In the genomic region with DNA sequence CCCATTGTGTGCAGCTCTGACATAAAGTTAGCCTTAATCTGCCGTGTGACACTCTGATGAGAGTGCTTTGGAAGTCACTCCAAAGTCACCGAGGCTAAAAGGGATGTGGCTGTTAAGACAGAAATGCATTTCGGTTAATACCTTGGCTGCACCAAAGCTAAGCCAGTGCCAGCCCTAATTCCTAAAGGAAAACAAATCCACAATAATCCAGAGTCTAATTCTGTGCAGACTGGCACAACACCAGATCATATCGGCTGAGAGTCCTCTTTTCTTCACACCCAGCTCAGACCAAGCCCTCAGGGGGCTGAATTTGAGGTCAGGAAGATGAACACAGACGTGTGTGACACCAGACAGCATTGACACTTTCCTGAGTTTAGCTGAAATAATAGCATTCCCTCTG, we compare ENCODE assay signal across 24 mouse cellular contexts. TPM values are rescaled to one million over a fixed set of nuclear protein-coding genes. Genes with fewer than 3 reads are reported as not detected.
DNase-seq lines count a peak whose midpoint lies in the region; ATAC-seq and TF ChIP-seq lines count a peak whose summit lies in the region.
"Had no signal": no experiment of that assay in that cellular context is flagged by ENCODE, and none has a peak within 500 bp of the region (broad histone marks: within the 10 kb centered on the region; RNA-seq: fewer than 3 reads in every experiment).

No protein-coding gene starts in this region.

- DNase-seq in heart, adult 11 months: peak; percentile 64
- no peak for DNase-seq in heart, adult 9 months (ENCODE audit: low spot score in 2 of 2)
- no peak for DNase-seq in midbrain, embryonic 10.5 days (ENCODE audit: low spot score)
- no peak for DNase-seq in layer of hippocampus, postnatal 25 days (ENCODE audit: extremely low spot score in 1 of 2, low spot score in 1 of 2)
- DNase-seq in forebrain, postnatal 0 days: no peak
- DNase-seq: adrenal gland, postnatal 36 days; cerebellum, adult 8-10 months; gastrocnemius, postnatal 25 days; kidney, adult 2 months; kidney, postnatal 36 days; right cerebral cortex, postnatal 4 days; thymus, adult 2 months; thymus, postnatal 36 days had no signal

- no peak overlapping the region for H3K4me2 ChIP-seq in midbrain, embryonic 13.5 days (replicated peaks)
- no peak overlapping the region for H3K4me2 ChIP-seq in midbrain, embryonic 16.5 days (ENCODE audit: low read length)
- H3K4me2 ChIP-seq in forebrain, postnatal 0 days (ENCODE audit: low read depth): no peak overlapping the region
- H3K4me2 ChIP-seq: forebrain, embryonic 13.5 days; heart, embryonic 12.5 days; intestine, embryonic 15.5 days; limb, embryonic 13.5 days; liver, embryonic 11.5 days; lung, embryonic 15.5 days had no signal

- H3K4me1 ChIP-seq in midbrain, embryonic 13.5 days (replicated peaks): peaks cover 8% of the 10 kb centered on the region
- peaks cover 21% of the 10 kb centered on the region for H3K4me1 ChIP-seq in midbrain, embryonic 10.5 days
- H3K4me1 ChIP-seq in midbrain, embryonic 16.5 days (ENCODE audit: control insufficient read depth, insufficient read depth, low read length): no peaks in the 10 kb centered on the region; the same call in 1 of the 2 replicates
- no peaks in the 10 kb centered on the region for H3K4me1 ChIP-seq in forebrain, postnatal 0 days (ENCODE audit: insufficient read depth)
- H3K4me1 ChIP-seq: forebrain, embryonic 13.5 days; intestine, embryonic 15.5 days; limb, embryonic 13.5 days; lung, embryonic 15.5 days had no signal

- no peak for ATAC-seq in midbrain, embryonic 13.5 days
- ATAC-seq in midbrain, embryonic 16.5 days: 0 out of 2 replicates have a peak, but pooled peaks have one; percentile 28
- no peak for ATAC-seq in forebrain, postnatal 0 days
- ATAC-seq: CD4-positive, CD25-positive, alpha-beta regulatory T cell, adult 4 months; forebrain, embryonic 13.5 days; hindbrain, embryonic 16.5 days; intestine, embryonic 15.5 days had no signal

- H3K27me3 ChIP-seq in midbrain, embryonic 13.5 days: no peaks in the 10 kb centered on the region
- H3K27me3 ChIP-seq in midbrain, embryonic 10.5 days (ENCODE audit: low read depth, poor library complexity, severe bottlenecking): no peaks in the 10 kb centered on the region
- H3K27me3 ChIP-seq in midbrain, embryonic 16.5 days (ENCODE audit: control insufficient read depth, insufficient read depth, low read depth, low read length): no peaks in the 10 kb centered on the region
- no peaks in the 10 kb centered on the region for H3K27me3 ChIP-seq in forebrain, postnatal 0 days (ENCODE audit: insufficient read depth, low read length)
- H3K27me3 ChIP-seq: forebrain, embryonic 13.5 days; heart, embryonic 12.5 days; intestine, embryonic 15.5 days; limb, embryonic 13.5 days; lung, embryonic 15.5 days had no signal

- no peak overlapping the region for H3K4me3 ChIP-seq in midbrain, embryonic 13.5 days (replicated peaks)
- H3K4me3 ChIP-seq in midbrain, embryonic 10.5 days: no peak overlapping the region
- no peak overlapping the region for H3K4me3 ChIP-seq in midbrain, embryonic 16.5 days (ENCODE audit: low read depth, low read length)
- no peak overlapping the region for H3K4me3 ChIP-seq in forebrain, postnatal 0 days (ENCODE audit: low read depth, low read length)
- H3K4me3 ChIP-seq: forebrain, embryonic 13.5 days; heart, embryonic 12.5 days; intestine, embryonic 15.5 days; layer of hippocampus, adult 2 months; limb, embryonic 13.5 days; lung, embryonic 15.5 days had no signal

- no peaks in the 10 kb centered on the region for H3K36me3 ChIP-seq in midbrain, embryonic 13.5 days
- no peaks in the 10 kb centered on the region for H3K36me3 ChIP-seq in midbrain, embryonic 10.5 days
- H3K36me3 ChIP-seq in midbrain, embryonic 16.5 days (ENCODE audit: control insufficient read depth, insufficient read depth, low read length): no peaks in the 10 kb centered on the region
- no peaks in the 10 kb centered on the region for H3K36me3 ChIP-seq in forebrain, postnatal 0 days (ENCODE audit: insufficient read depth)
- H3K36me3 ChIP-seq: heart, embryonic 12.5 days; intestine, embryonic 15.5 days; limb, embryonic 13.5 days; lung, embryonic 15.5 days had no signal

- no peak overlapping the region for H3K9ac ChIP-seq in midbrain, embryonic 13.5 days (replicated peaks)
- H3K9ac ChIP-seq in midbrain, embryonic 16.5 days (ENCODE audit: low read depth, low read length): no peak overlapping the region
- H3K9ac ChIP-seq in forebrain, postnatal 0 days: no peak overlapping the region
- H3K9ac ChIP-seq: forebrain, embryonic 13.5 days; heart, embryonic 12.5 days; intestine, embryonic 15.5 days; limb, embryonic 13.5 days; lung, embryonic 15.5 days had no signal

- no peak for TF ChIP-seq CTCF in forebrain, postnatal 0 days (IDR thresholded peaks at IDR 0.05; ENCODE audit: low read depth)

- H3K9me3 ChIP-seq in midbrain, embryonic 13.5 days: no peaks in the 10 kb centered on the region
- no peaks in the 10 kb centered on the region for H3K9me3 ChIP-seq in midbrain, embryonic 10.5 days (replicated peaks)
- H3K9me3 ChIP-seq in midbrain, embryonic 16.5 days (replicated peaks; ENCODE audit: control insufficient read depth, low read length, poor library complexity, severe bottlenecking): no peaks in the 10 kb centered on the region
- H3K9me3 ChIP-seq in forebrain, postnatal 0 days (ENCODE audit: low read length): no peaks in the 10 kb centered on the region
- H3K9me3 ChIP-seq: forebrain, embryonic 13.5 days; heart, embryonic 12.5 days; intestine, embryonic 15.5 days; limb, embryonic 13.5 days; lung, embryonic 15.5 days had no signal

- 25% methylated on average over 5 of the region's 5 CpGs for WGBS in midbrain, embryonic 13.5 days
- WGBS in midbrain, embryonic 10.5 days: 33% methylated on average over 5 of the region's 5 CpGs
- 22% methylated on average over 5 of the region's 5 CpGs for WGBS in midbrain, embryonic 16.5 days
- WGBS in forebrain, postnatal 0 days: 48% methylated on average over 5 of the region's 5 CpGs

- peak overlapping the region; percentile 40 for H3K27ac ChIP-seq in midbrain, embryonic 13.5 days
- no peak overlapping the region for H3K27ac ChIP-seq in midbrain, embryonic 10.5 days (replicated peaks)
- H3K27ac ChIP-seq in midbrain, embryonic 16.5 days (ENCODE audit: low read length): no peak overlapping the region
- no peak overlapping the region for H3K27ac ChIP-seq in forebrain, postnatal 0 days (ENCODE audit: low read depth, low read length)
- H3K27ac ChIP-seq: forebrain, embryonic 13.5 days; intestine, embryonic 15.5 days; layer of hippocampus, adult 2 months; limb, embryonic 13.5 days; lung, embryonic 15.5 days had no signal

RNA-seq across cellular contexts. Expression of a gene that starts 52.0 kb away (rescaled TPM):
- 23.4 and 24.5 TPM in 2 replicates for polyA plus RNA-seq in midbrain, embryonic 13.5 days (2015; fragmentation: Nextera tagmentation; extraction: Ambion mirVana)
- polyA plus RNA-seq in midbrain, embryonic 10.5 days (2016; fragmentation: Nextera tagmentation; extraction: Ambion mirVana): 31.3 and 38.6 TPM in 2 replicates
- polyA plus RNA-seq in midbrain, embryonic 16.5 days (2015; fragmentation: Nextera tagmentation; extraction: Ambion mirVana): 4.0 and 6.4 TPM in 2 replicates
- total RNA-seq in layer of hippocampus, postnatal 25 days (2021): 1 to 10 TPM; 2.0 to 2.4 TPM
- total RNA-seq in forebrain, postnatal 0 days (2014; rRNA removed): 1.8 and 2.7 TPM in 2 replicates
- polyA plus RNA-seq in forebrain, postnatal 0 days (2015; fragmentation: Nextera tagmentation; extraction: Ambion mirVana): 3.6 and 5.2 TPM in 2 replicates
